Mouse (Mus musculus): Measurements from ENCODE around the gene Pou2f2. TPM values are rescaled to one million over a fixed set of nuclear protein-coding genes. Genes with fewer than 3 reads are reported as not detected.

Gene Pou2f2
- polyA plus RNA-seq, 1 experiment from 2014 or later: 2.9 TPM

DNA sequence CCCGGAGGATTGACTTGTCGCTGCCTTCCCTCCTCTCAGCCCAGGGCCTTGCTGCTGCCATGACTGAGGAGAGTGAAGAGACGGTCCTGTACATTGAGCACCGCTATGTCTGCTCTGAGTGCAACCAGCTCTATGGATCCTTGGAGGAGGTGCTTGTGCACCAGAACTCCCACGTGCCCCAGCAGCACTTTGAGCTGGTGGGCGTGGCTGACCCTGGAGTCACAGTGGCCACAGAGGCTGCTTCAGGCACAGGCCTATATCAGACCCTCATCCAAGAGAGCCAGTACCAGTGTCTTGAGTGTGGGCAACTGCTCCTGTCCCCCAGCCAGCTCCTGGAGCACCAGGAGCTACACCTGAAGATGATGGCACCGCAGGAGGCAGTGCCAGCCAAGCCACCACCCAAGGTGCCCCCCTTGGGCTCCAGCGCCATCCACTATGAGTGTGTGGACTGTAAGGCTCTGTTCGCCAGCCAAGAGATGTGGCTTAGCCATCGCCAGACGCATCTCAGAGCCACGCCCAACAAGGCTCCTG lies 100.0 kb downstream of the Pou2f2 start:
- peak; percentile 57 for DNase-seq
- Histone ChIP-seq H3K4me3 (ENCODE audit: low read depth, low read length) (no peak overlapping the region), H3K4me2 (ENCODE audit: low read depth, low read length) (no peak overlapping the region), H3K9ac (replicated peaks) (no peak overlapping the region), H3K4me1 (ENCODE audit: insufficient read depth) (peaks cover 32% of the 10 kb centered on the region), H3K27ac (ENCODE audit: low read depth) (no peak overlapping the region), H3K9me3 (ENCODE audit: low read length) (no peaks in the 10 kb centered on the region), H3K27me3 (ENCODE audit: insufficient read depth, low read length) (no peaks in the 10 kb centered on the region), H3K36me3 (replicated peaks; ENCODE audit: insufficient read depth, low read length) (peaks cover 51% of the 10 kb centered on the region)
- 78% methylated on average over 12 of the region's 12 CpGs for WGBS (ENCODE audit: insufficient replicate concordance)
- ATAC-seq: no peak
- TF ChIP-seq CTCF (IDR thresholded peaks at IDR 0.05; ENCODE audit: low read depth) (no peak), EP300 (IDR thresholded peaks at IDR 0.05; ENCODE audit: low read depth) (no peak)

DNA sequence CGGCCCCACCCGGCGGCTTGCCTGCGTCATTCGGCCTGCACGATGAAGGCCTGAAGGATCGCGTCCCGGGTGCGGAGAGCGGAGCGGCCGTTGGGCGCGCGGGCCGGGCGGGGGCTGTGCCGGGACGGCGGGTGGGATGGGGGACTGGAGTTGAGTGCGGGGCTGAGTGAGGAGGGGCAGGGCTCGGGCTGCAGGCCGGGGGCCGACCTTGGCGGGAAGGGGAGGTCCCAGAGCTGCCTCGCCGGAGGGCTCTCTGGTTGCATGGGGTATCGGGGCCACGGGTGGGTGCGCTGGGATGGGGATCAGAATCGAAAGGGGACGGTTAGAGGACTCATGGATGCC lies 102.1 kb downstream of the Pou2f2 start:
- ATAC-seq: no peak
- under 1% methylated on average over 33 of the region's 33 CpGs for WGBS (ENCODE audit: insufficient replicate concordance)
- no peaks in the 10 kb centered on the region for H3K27me3 ChIP-seq (ENCODE audit: insufficient read depth, low read length)
- H3K27ac ChIP-seq (ENCODE audit: low read depth): peak overlapping the region; percentile 95
- H3K9me3 ChIP-seq (ENCODE audit: low read length): no peaks in the 10 kb centered on the region
- no peak for DNase-seq
- peak overlapping the region; percentile 99 for H3K4me3 ChIP-seq (ENCODE audit: low read depth, low read length)
- TF ChIP-seq CTCF (IDR thresholded peaks at IDR 0.05; ENCODE audit: low read depth): no peak
- TF ChIP-seq EP300 (IDR thresholded peaks at IDR 0.05; ENCODE audit: low read depth): no peak
- peaks cover 31% of the 10 kb centered on the region for H3K36me3 ChIP-seq (replicated peaks; ENCODE audit: insufficient read depth, low read length)
- peaks cover 45% of the 10 kb centered on the region for H3K4me1 ChIP-seq (ENCODE audit: insufficient read depth)
- H3K9ac ChIP-seq (replicated peaks): peak overlapping the region; percentile 97
- H3K4me2 ChIP-seq (ENCODE audit: low read depth, low read length): peak overlapping the region; percentile 87

DNA sequence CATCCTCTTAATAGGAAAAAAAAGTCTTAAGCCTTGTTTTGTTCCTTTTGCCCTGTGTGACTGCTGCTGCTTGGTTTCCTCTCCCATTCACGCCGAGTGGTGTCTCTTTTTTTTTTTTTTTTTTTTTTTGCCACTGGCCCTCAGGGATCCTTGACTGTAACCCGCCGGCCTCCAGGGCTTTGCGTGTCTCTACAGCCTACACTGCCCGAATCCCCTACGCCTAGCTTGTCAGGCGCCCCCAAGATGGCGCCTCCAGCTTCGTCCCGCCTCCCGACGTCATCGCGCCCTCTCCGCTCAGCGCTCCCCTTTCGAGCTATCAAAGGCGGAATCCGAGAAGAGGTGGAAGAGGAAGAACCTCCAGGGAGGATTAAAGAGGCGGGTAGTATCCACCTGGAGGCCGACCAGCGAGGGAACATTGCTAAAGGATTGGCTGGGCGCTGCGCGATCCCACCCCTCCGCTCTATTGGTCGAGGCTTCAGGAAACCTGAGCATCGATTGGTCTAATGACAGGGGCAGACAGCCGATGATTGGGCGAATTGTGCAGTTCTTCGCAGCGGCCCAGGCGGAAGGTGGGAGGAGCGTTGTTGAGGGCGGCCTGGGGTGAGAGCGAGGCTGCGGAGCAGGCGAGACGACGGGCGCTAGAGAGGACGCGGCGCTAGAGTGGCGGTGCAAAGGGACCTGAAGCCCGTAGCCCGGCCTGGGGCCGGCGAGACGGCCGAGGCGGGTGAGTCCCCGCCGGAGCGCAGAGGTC lies 102.7 kb downstream of the Pou2f2 start:
- H3K27ac ChIP-seq (ENCODE audit: low read depth): peak overlapping the region; percentile 97
- H3K4me1 ChIP-seq (ENCODE audit: insufficient read depth): peaks cover 50% of the 10 kb centered on the region
- DNase-seq: peak; percentile 97
- peak overlapping the region; percentile 99 for H3K4me3 ChIP-seq (ENCODE audit: low read depth, low read length)
- peak overlapping the region; percentile 97 for H3K9ac ChIP-seq (replicated peaks)
- no peaks in the 10 kb centered on the region for H3K27me3 ChIP-seq (ENCODE audit: insufficient read depth, low read length)
- H3K36me3 ChIP-seq (replicated peaks; ENCODE audit: insufficient read depth, low read length): peaks cover 26% of the 10 kb centered on the region
- peak; percentile 80 for TF ChIP-seq EP300 (IDR thresholded peaks at IDR 0.05; ENCODE audit: low read depth)
- TF ChIP-seq CTCF (IDR thresholded peaks at IDR 0.05; ENCODE audit: low read depth): peak; percentile 17; the same call in 1 of the 2 replicates
- ATAC-seq: peak; percentile 98
- H3K9me3 ChIP-seq (ENCODE audit: low read length): no peaks in the 10 kb centered on the region
- under 1% methylated on average over 53 of the region's 56 CpGs for WGBS (ENCODE audit: insufficient replicate concordance)
- peak overlapping the region; percentile 87 for H3K4me2 ChIP-seq (ENCODE audit: low read depth, low read length)

- H3K9me3 ChIP-seq (ENCODE audit: low read length): no peaks in the 10 kb centered on the region
- H3K27me3 ChIP-seq (ENCODE audit: insufficient read depth, low read length): no peaks in the 10 kb centered on the region
- H3K27ac ChIP-seq (ENCODE audit: low read depth): peak overlapping the region; percentile 97
- H3K9ac ChIP-seq (replicated peaks): peak overlapping the region; percentile 73
- peak overlapping the region; percentile 77 for H3K4me2 ChIP-seq (ENCODE audit: low read depth, low read length)
- H3K36me3 ChIP-seq (replicated peaks; ENCODE audit: insufficient read depth, low read length): peaks cover 20% of the 10 kb centered on the region
- DNase-seq (no peak), ATAC-seq (no peak)
- WGBS (ENCODE audit: insufficient replicate concordance): 15% methylated on average over 7 of the region's 7 CpGs
- peak overlapping the region; percentile 99 for H3K4me3 ChIP-seq (ENCODE audit: low read depth, low read length)
- peaks cover 53% of the 10 kb centered on the region for H3K4me1 ChIP-seq (ENCODE audit: insufficient read depth)
- TF ChIP-seq CTCF (IDR thresholded peaks at IDR 0.05; ENCODE audit: low read depth): no peak
- no peak for TF ChIP-seq EP300 (IDR thresholded peaks at IDR 0.05; ENCODE audit: low read depth)
These were observed 103.2 kb downstream of the Pou2f2 start for GRCm38 (mm10) chr7:25076296-25076662.

DNA sequence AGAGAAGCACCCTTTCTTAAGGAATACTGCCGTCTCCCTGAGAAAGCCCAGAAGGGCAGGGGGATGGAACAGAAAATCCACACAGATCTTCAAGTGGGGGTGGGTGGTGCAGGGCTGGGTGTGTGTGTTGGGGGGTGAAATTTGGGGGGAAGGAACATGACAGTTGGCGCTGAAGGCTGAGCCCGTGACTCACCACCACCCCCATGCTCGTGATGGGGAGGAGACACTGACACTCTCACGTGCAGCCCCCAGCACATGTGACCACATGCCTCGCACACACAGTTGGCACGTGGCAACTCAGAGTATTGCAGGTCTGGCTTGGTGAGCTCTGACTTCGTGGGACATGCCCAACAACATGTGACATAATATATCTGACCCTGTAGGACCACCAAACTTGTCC lies 105.6 kb downstream of the Pou2f2 start:
- Histone ChIP-seq H3K27ac (ENCODE audit: low read depth) (no peak overlapping the region), H3K4me3 (ENCODE audit: low read depth, low read length) (no peak overlapping the region), H3K4me2 (ENCODE audit: low read depth, low read length) (no peak overlapping the region), H3K9me3 (ENCODE audit: low read length) (no peaks in the 10 kb centered on the region), H3K36me3 (replicated peaks; ENCODE audit: insufficient read depth, low read length) (no peaks in the 10 kb centered on the region), H3K4me1 (ENCODE audit: insufficient read depth) (peaks cover 47% of the 10 kb centered on the region), H3K9ac (replicated peaks) (no peak overlapping the region), H3K27me3 (ENCODE audit: insufficient read depth, low read length) (no peaks in the 10 kb centered on the region)
- DNase-seq: no peak
- ATAC-seq: no peak
- TF ChIP-seq EP300 (IDR thresholded peaks at IDR 0.05; ENCODE audit: low read depth) (no peak), CTCF (IDR thresholded peaks at IDR 0.05; ENCODE audit: low read depth) (no peak)
- 70% methylated on average over 8 of the region's 8 CpGs for WGBS (ENCODE audit: insufficient replicate concordance)

- 4% methylated on average over 12 of the region's 33 CpGs for WGBS (ENCODE audit: insufficient replicate concordance)
- Histone ChIP-seq H3K9me3 (ENCODE audit: low read length) (no peaks in the 10 kb centered on the region), H3K9ac (replicated peaks) (peak overlapping the region; percentile 65), H3K36me3 (replicated peaks; ENCODE audit: insufficient read depth, low read length) (no peaks in the 10 kb centered on the region), H3K27ac (ENCODE audit: low read depth) (no peak overlapping the region), H3K4me1 (ENCODE audit: insufficient read depth) (peaks cover 37% of the 10 kb centered on the region), H3K4me2 (ENCODE audit: low read depth, low read length) (peak overlapping the region; percentile 78), H3K4me3 (ENCODE audit: low read depth, low read length) (peak overlapping the region; percentile 47), H3K27me3 (ENCODE audit: insufficient read depth, low read length) (no peaks in the 10 kb centered on the region)
- DNase-seq (peak; percentile 42), ATAC-seq (no peak)
- TF ChIP-seq CTCF (IDR thresholded peaks at IDR 0.05; ENCODE audit: low read depth): no peak
- no peak for TF ChIP-seq EP300 (IDR thresholded peaks at IDR 0.05; ENCODE audit: low read depth)
These were observed 106.7 kb downstream of the Pou2f2 start for GRCm38 (mm10) chr7:25072716-25073390.
